Mouse (Mus musculus) neutrophil, adult 5-6 weeks (primary cell): ENCODE results near the gene Schip1. TPM values are rescaled to one million over a fixed set of nuclear protein-coding genes. Genes with fewer than 3 reads are reported as not detected.

Source experiments
- ATAC-seq: fragments of 151-379, 151-347 bp; 2 replicates; pipeline ENCODE4 v1.8.0; 2017; ENCODE audit warnings: mild to moderate bottlenecking, moderate TSS enrichment; ENCODE audit not compliant: insufficient number of reproducible peaks, poor library complexity, low FRiP score, severe bottlenecking; ENCODE audit errors: extremely low read depth
- total RNA-seq: library from RNA; stranded (forward); fragments of 200-1000 nt; gene quantifications from 2 replicates; pipeline ENCODE4 v1.2.3, GENCODE M21; 2017

Gene Schip1
- total RNA-seq, 1 experiment from 2014 or later = 0.35 TPM

- ATAC-seq = no peak
Observed at GRCm38 (mm10) chr3:68428081-68428480, 363.5 kb downstream of the Schip1 start.

- ATAC-seq = no peak
Observed at GRCm38 (mm10) chr3:68434435-68434834, 369.8 kb downstream of the Schip1 start.

GRCm38 (mm10) chr3:68434897-68435296, 370.3 kb downstream of the Schip1 start:
- ATAC-seq = no peak

- no peak for ATAC-seq
Observed at GRCm38 (mm10) chr3:68448480-68448879, 383.9 kb downstream of the Schip1 start.

GRCm38 (mm10) chr3:68451634-68452033, 387.0 kb downstream of the Schip1 start:
- no peak for ATAC-seq

- ATAC-seq = no peak
Observed at GRCm38 (mm10) chr3:68453266-68453665, 388.7 kb downstream of the Schip1 start.

- no peak for ATAC-seq
Observed at GRCm38 (mm10) chr3:68453719-68454455, 389.3 kb downstream of the Schip1 start.

- no peak for ATAC-seq
Observed at GRCm38 (mm10) chr3:68466643-68467042, 402.0 kb downstream of the Schip1 start.

- no peak for ATAC-seq
Observed at GRCm38 (mm10) chr3:68467941-68468687, 403.5 kb downstream of the Schip1 start.

- no peak for ATAC-seq
Observed at GRCm38 (mm10) chr3:68469643-68470042, 405.0 kb downstream of the Schip1 start.

GRCm38 (mm10) chr3:68470061-68470460, 405.5 kb downstream of the Schip1 start:
- ATAC-seq = no peak

GRCm38 (mm10) chr3:68470622-68471021, 406.0 kb downstream of the Schip1 start:
- ATAC-seq = no peak

GRCm38 (mm10) chr3:68476336-68476735, 411.7 kb downstream of the Schip1 start:
- no peak for ATAC-seq

GRCm38 (mm10) chr3:68477478-68477877, 412.9 kb downstream of the Schip1 start:
- no peak for ATAC-seq

- ATAC-seq = no peak
Observed at GRCm38 (mm10) chr3:68479266-68479665, 414.7 kb downstream of the Schip1 start.

GRCm38 (mm10) chr3:68483517-68483916, 418.9 kb downstream of the Schip1 start:
- ATAC-seq = no peak

GRCm38 (mm10) chr3:68484021-68484420, 419.4 kb downstream of the Schip1 start:
- ATAC-seq = no peak

- ATAC-seq = no peak
Observed at GRCm38 (mm10) chr3:68484561-68484960, 420.0 kb downstream of the Schip1 start.

- no peak for ATAC-seq
Observed at GRCm38 (mm10) chr3:68487621-68488020, 423.0 kb downstream of the Schip1 start.

- no peak for ATAC-seq
Observed at GRCm38 (mm10) chr3:68488316-68488715, 423.7 kb downstream of the Schip1 start.
